Mouse (Mus musculus) forebrain, embryonic 15.5 days (tissue): Measurements from ENCODE around the gene Pde6c. TPM values are rescaled to one million over a fixed set of nuclear protein-coding genes. Genes with fewer than 3 reads are reported as not detected.

Source experiments
- ATAC-seq: fragments of 200-750 bp; cut with Nextera tagmentation; replicated peaks from 2 replicates; pipeline ENCODE4 v1.8.0; 2017; ENCODE audit warnings: mild to moderate bottlenecking, moderate TSS enrichment, moderate library complexity
- H3K27ac ChIP-seq: fragments of 300-500 bp; sonication (generic); replicated peaks from 2 replicates; pipeline ENCODE4 v1.5.1; 2015; ENCODE audit warnings: mild to moderate bottlenecking, inconsistent platforms
- H3K27me3 ChIP-seq: fragments of 300-500 bp; sonication (generic); 2 replicates; pipeline ENCODE4 v1.6.1; 2015; ENCODE audit warnings: inconsistent platforms
- H3K36me3 ChIP-seq: fragments of 300-500 bp; sonication (generic); 2 replicates; pipeline ENCODE4 v1.6.1; 2015; ENCODE audit warnings: mild to moderate bottlenecking, inconsistent platforms
- H3K4me1 ChIP-seq: fragments of 300-500 bp; sonication (generic); 2 replicates; pipeline ENCODE4 v1.6.1; 2015; ENCODE audit warnings: inconsistent platforms
- H3K4me2 ChIP-seq: fragments of 300-500 bp; sonication (generic); replicated peaks from 2 replicates; pipeline ENCODE4 v1.6.1; 2015; ENCODE audit warnings: mild to moderate bottlenecking, inconsistent platforms
- H3K4me3 ChIP-seq: fragments of 300-500 bp; sonication (generic); 2 replicates; pipeline ENCODE4 v1.5.1; 2015; ENCODE audit warnings: mild to moderate bottlenecking, inconsistent platforms
- H3K9ac ChIP-seq: fragments of 300-500 bp; sonication (generic); replicated peaks from 2 replicates; pipeline ENCODE4 v1.6.1; 2015; ENCODE audit warnings: mild to moderate bottlenecking, inconsistent platforms
- H3K9me3 ChIP-seq: fragments of 300-500 bp; sonication (generic); 2 replicates; pipeline ENCODE4 v1.6.1; 2016; ENCODE audit warnings: inconsistent platforms
- WGBS: fragments of 180-500 bp; shearing (Covaris S2); methylation state at CpG from one replicate; pipeline ENCODE4 v1.1.7; 2015; ENCODE audit warnings: mixed read lengths; 5-methylcytosine and 5-hydroxymethylcytosine counted together
- polyA plus RNA-seq: library from polyadenylated mRNA; unstranded; fragments of >200 nt; fragmentation: Nextera tagmentation; extraction: Ambion mirVana; gene quantifications from 2 replicates; pipeline ENCODE4 v1.2.1, GENCODE M21; 2015

The Pde6c gene
- polyA plus RNA-seq, 1 experiment from 2014 or later: 0.28 TPM

DNA sequence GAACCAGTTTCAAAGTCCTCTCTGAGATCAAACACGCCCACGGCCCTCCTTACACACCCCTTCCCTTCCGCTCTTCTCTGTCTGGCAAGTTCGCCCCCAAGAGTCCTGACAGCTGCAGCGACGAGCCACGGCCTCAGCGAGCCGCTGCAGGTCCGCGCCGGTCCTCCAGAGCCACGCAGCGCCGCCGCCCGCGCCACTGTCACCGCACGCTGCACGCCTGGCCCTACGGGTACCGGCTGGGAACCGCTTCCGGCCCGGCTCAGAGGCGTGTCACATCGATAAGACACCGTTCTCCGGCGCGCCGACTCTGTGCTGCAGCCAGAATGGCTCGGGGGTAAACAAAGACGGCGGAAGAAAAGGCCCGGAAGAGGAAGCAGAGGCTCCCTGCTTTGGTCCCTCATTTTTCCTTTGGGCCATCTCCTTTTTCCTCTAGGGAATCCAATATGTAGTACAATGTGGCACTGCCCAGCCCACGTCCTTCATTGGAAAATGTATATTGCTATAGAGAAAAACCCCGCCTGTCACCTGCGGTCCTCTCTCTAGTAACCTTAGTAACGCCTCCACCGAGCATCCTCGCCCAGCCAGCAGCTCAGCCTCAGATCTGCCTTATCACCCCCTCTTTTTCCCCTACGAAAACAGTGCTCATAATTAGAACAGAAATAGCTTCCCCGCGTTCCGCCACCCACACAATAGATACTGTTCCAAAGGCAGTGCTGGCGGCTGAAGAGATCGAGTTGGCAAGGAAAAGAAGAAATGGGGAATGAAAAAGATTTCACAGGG is 91.5 kb downstream of the Pde6c start, which contains the start of gene Fra10ac1:
Gene Fra10ac1 (minus strand): TSS at position 252 of the 780 bp plus-strand sequence.
- Histone ChIP-seq H3K4me1 (peaks cover 16% of the 10 kb centered on the region), H3K4me3 (peak within 1 kb of the TSS; percentile 57), H3K27ac (peak within 1 kb of the TSS; percentile 99), H3K4me2 (peak within 1 kb of the TSS; percentile 62), H3K36me3 (no peaks in the 10 kb centered on the region), H3K9me3 (no peaks in the 10 kb centered on the region), H3K27me3 (no peaks in the 10 kb centered on the region), H3K9ac (peak within 1 kb of the TSS; percentile 79)
- peak; percentile 98 for ATAC-seq
- under 1% methylated on average over 49 of the region's 49 CpGs for WGBS

DNA sequence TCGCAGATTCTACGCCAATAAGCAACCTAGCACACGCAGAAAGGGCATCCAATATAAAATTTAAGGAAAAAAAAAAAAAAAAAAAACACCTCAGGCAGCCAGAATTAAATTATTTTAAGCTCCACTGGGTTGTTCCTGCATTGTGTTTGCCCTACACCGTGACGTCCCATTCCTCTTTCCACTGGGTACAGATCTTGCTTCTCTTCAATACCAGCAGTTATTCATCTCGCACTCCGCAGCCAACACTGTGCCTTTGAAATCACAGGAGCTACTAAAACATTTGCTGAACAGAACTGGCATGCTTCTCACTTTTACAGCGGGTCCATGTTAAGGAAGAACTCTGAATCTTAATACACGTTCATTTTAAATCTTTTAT is 92.1 kb downstream of the Pde6c start:
- Histone ChIP-seq H3K4me1 (peaks cover 16% of the 10 kb centered on the region), H3K4me3 (peak overlapping the region; percentile 57), H3K9ac (peak overlapping the region; percentile 79), H3K4me2 (peak overlapping the region; percentile 62), H3K27me3 (no peaks in the 10 kb centered on the region), H3K9me3 (no peaks in the 10 kb centered on the region), H3K27ac (peak overlapping the region; percentile 99), H3K36me3 (no peaks in the 10 kb centered on the region)
- WGBS: 2% methylated on average over 9 of the region's 9 CpGs
- peak; percentile 65 for ATAC-seq

DNA sequence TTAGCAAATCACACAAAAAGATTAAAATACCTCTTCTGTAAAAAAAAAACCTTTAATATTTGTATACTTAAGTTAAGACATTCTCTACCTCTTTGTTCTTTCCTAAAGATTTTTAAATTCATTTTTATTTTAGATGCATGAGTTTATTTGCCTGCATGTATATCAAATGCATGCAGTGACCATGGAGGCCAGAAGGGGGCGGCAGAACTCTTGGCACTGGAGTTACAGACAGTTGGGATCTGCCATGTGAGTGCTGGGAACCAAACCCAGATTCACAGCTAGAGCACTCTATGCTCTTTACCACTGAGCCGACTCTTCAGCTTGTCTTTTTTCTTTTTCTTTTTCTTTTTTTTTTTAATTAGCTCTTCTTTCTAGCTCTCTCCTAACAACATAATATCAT is 96.1 kb downstream of the Pde6c start:
- peaks cover 6% of the 10 kb centered on the region; the same call in 1 of the 2 replicates for H3K4me1 ChIP-seq
- no peaks in the 10 kb centered on the region for H3K36me3 ChIP-seq
- 57% methylated on average over 2 of the region's 2 CpGs for WGBS
- H3K9me3 ChIP-seq: no peaks in the 10 kb centered on the region
- H3K27me3 ChIP-seq: no peaks in the 10 kb centered on the region
- H3K4me3 ChIP-seq: no peak overlapping the region
- H3K27ac ChIP-seq: no peak overlapping the region
- ATAC-seq: no peak
- H3K4me2 ChIP-seq: no peak overlapping the region
- H3K9ac ChIP-seq: no peak overlapping the region

DNA sequence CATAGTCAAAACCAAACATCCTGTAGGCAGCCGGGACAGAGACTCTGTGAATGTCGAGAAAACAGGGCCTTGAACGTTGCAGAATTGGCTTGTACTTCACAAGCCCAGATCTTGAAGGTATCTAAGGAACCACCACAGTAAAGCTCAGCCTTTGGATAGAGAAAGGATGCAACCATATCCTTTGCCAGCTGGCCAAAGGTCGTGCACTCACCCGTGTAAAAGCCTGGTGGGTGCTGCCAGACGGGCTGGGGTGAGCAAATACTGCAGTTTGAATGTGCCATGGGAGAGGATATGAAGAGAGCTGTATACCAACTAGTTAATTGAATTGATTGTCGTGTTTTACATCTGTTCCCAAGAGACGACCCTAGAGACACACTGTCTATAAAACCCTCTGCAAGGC is 99.5 kb downstream of the Pde6c start:
- no peak for ATAC-seq
- no peaks in the 10 kb centered on the region for H3K27me3 ChIP-seq
- no peaks in the 10 kb centered on the region for H3K9me3 ChIP-seq
- H3K36me3 ChIP-seq: no peaks in the 10 kb centered on the region
- no peak overlapping the region for H3K4me3 ChIP-seq
- 65% methylated on average over 8 of the region's 8 CpGs for WGBS
- no peaks in the 10 kb centered on the region for H3K4me1 ChIP-seq
- H3K9ac ChIP-seq: no peak overlapping the region
- H3K27ac ChIP-seq: no peak overlapping the region
- no peak overlapping the region for H3K4me2 ChIP-seq

DNA sequence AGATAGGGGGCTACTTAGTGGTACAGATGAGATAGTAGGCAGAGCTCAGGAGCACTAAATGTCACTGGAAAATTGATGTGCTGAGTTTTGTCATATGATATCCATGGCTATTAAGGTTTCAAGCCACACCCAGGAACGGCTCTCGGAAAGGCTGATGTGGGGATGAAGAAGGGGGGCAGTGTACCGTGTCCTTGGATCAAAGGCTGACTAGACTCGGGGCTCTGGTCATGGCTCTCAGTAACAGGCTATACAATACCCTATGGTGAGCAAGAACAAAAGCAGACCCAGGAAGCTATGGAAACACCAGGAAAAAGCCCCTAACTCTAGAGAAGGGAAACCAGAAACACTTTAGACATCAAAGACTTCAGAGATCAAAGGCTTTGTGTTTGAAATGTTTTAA is 99.9 kb downstream of the Pde6c start:
- 7% methylated on average over 4 of the region's 4 CpGs for WGBS
- Histone ChIP-seq H3K4me2 (no peak overlapping the region), H3K4me3 (no peak overlapping the region), H3K36me3 (no peaks in the 10 kb centered on the region), H3K27me3 (no peaks in the 10 kb centered on the region), H3K9ac (no peak overlapping the region), H3K27ac (no peak overlapping the region), H3K9me3 (no peaks in the 10 kb centered on the region), H3K4me1 (peaks cover 3% of the 10 kb centered on the region; the same call in 1 of the 2 replicates)
- ATAC-seq: no peak

Other genes starting within 250 kb of the Pde6c start
- 1.4 and 1.7 TPM in 2 replicates for gene Myof, start 89.2 kb upstream of the Pde6c start, polyA plus RNA-seq
- 16.6 and 17.9 TPM in 2 replicates for gene Cep55, start 77.8 kb upstream of the Pde6c start, polyA plus RNA-seq
- 0.15 TPM in 1 of 2 replicates, not detected in the other for gene Ffar4, start 35.7 kb upstream of the Pde6c start, polyA plus RNA-seq
- 1.5 and 3.9 TPM in 2 replicates for gene Rbp4, start 7.5 kb upstream of the Pde6c start, polyA plus RNA-seq
- 53.7 and 54.9 TPM in 2 replicates for gene Fra10ac1, start 91.4 kb downstream of the Pde6c start, polyA plus RNA-seq
- 13.0 and 14.4 TPM in 2 replicates for gene Lgi1, start 131.8 kb downstream of the Pde6c start, polyA plus RNA-seq